Mouse (Mus musculus): ENCODE measurements at regions not wholly inside any gene's neighbourhood (a gene's known extent, or its start where the extent isn't known, plus 50 kb on each side); places are given as distances from the start of the nearest gene placed in this dataset.

DNA sequence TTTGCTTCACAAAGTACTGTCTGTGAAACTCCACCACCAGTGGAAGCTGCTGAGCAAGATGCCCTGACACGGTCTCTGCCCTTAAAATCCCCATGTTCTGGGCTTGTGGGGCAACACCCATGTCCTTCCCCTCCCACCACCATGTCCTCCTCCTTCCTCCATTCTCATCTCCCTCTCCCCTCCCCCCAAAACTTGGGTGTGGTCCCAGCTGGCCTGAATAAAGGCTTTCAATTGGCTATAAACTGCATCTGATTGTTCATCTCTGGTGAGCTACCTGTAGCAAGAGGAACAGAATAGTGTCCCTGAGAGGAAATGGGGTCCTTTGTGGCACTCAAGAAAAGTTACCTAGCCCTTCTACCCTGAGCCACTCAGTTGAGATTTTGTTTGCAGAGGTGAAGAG is 91.8 kb downstream of the Slc16a9 start:
- no peak for DNase-seq
- intact Hi-C loops (cut with DNase I): no loop called here

GRCm38 (mm10) chr10:70359421-70359820 is 80.9 kb upstream of the Fam13c start:
- DNase-seq: no peak
- intact Hi-C loops (cut with DNase I): no loop called here

DNA sequence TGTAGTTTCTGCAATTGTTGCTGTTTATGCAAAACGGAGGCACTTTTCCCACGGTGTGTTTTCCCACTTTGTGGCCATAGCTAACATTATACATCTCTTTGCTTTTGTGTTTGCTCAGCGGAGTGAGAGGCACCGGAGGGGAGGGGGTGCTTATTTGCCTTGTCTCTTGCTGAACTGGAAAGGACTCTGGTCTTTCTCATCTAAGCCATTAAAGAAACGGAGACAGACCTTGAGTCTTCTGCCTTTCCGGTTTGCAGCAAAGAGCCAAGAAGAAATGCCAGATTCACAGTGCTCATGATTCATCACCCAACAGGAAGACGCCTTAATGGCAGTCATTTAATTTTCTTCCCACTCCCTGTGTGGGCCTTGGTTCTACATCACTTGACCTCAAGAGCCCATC is 80.4 kb upstream of the Fam13c start:
- no peak for DNase-seq
- intact Hi-C loops (cut with DNase I): loop anchor here (10.0 kb wide), 1 partner anchor 605 kb away; no protein-coding TSS in a partner anchor

- intact Hi-C loops (cut with DNase I): loop anchor here (10.0 kb wide), 1 partner anchor 602 kb away; no protein-coding TSS in a partner anchor
Measured at GRCm38 (mm10) chr10:70363054-70363453, 77.2 kb upstream of the Fam13c start.

GRCm38 (mm10) chr10:70364218-70364975 is 75.9 kb upstream of the Fam13c start:
- no peak for DNase-seq
- intact Hi-C loops (cut with DNase I): loop anchor here (10.0 kb wide), 1 partner anchor 600 kb away; no protein-coding TSS in a partner anchor

More at GRCm38 (mm10) chr10:70363054-70363453, 77.2 kb upstream of the Fam13c start:
- DNase-seq: peak; percentile 12 to 13

- intact Hi-C loops (cut with DNase I): loop anchor here (5.0 to 10.0 kb wide), 3 partner anchors 77 to 600 kb away; partner anchors contain the start of gene Fam13c
- DNase-seq: no peak
Measured at GRCm38 (mm10) chr10:70364976-70365345, 75.3 kb upstream of the Fam13c start.

DNA sequence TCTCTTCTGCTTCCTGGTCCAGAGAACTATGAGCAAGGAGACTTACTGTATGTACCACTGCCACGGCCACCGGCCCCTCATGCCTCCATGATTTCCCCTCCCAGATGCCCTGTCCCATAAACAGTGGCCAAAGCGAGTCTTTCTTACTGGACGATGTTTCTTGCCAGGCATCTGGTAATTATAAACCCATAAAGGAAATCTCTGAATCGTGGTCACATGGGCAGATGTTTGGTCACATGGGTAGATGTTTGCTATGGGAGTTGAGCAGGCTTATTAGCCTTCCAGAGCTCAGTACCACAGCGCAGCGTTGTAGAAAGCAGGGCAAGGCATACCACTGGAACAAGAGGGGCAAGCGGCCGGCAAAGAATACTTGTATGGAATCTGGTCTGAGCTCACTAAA is 74.8 kb upstream of the Fam13c start:
- DNase-seq: no peak
- intact Hi-C loops (cut with DNase I): loop anchor here (5.0 to 10.0 kb wide), 3 partner anchors 77 to 599 kb away; partner anchors contain the start of gene Fam13c

DNA sequence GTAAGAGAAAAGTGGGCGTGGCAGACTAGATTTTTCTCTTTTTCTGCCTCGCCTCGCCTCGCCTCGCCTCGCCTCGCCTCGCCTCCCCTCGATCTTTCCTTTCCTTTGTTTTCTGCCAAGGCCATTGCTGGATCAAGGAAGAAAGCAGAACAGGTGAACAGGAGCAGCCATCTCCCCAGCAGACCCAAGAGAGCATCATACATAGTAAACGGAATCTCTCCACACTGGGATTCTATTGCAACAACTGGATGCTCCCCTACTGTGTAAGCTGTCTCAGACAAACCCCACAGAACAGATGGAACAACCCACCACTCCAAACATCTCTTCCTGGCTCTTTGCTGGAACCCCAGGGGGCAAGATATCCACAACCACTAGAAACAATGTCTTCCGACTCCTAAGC is 72.4 kb upstream of the Fam13c start:
- intact Hi-C loops (cut with DNase I): loop anchor here (1.0 to 10.0 kb wide), 4 partner anchors 74 to 597 kb away; partner anchors contain the start of gene Fam13c
- no peak for DNase-seq

DNA sequence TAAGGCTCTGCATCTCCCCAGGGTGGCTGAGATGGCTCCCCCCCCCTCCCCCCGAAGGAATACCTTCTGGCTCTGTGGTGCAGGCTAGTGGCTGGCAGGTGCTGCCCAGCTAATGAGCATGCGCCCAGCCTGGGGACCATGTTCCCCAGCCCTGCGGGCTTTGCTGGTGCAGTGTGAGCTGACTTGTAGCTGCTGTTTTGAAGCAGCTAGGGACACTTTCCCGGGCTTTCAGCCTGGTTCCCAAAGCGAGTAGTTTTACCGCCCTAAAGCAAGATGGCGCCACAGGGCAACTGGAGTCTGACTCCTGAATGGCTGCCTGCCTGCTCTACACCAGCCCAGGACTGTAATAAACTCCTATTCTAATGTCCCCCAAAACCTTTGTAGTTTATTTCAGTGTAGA is 71.6 kb upstream of the Fam13c start:
- intact Hi-C loops (cut with DNase I): loop anchor here (1.0 to 10.0 kb wide), 5 partner anchors 74 to 596 kb away; partner anchors contain the start of gene Fam13c
- DNase-seq: peak; percentile 75 to 81

DNA sequence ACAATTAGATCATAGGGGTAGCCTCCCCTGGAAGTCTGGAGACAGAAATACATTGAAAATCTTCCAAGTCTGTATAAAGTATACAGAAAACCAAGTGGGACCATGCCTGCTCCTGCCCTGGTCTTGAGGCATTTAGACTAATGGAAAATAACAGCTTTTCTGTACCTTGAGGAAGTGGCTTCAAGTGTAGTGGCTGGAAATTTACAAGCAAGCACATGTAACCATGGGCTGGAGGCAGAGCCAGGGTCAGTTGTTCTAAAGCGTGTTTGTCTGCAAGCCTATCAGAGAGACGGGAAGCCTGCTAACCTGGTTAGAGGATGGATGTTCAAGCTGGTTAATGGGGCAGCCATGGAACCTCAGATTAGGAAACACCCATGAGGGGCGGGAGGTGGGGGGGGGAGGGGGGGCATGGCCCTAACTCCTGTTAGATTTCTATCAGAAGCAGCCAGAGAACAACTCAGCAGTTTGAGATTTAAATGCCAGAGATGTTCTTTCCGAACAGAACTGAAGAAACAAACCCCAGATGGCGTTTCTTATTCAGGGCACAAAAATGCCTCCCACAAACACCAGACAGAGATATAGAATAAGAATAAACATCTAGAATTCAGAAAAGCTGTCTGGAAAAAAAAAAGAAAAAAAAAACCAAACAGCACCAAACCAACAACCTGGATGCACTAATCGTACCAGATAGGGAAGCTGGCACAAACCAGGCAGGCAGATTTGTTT is 67.7 kb upstream of the Fam13c start:
- intact Hi-C loops (cut with DNase I): no loop called here
- no peak for DNase-seq

DNA sequence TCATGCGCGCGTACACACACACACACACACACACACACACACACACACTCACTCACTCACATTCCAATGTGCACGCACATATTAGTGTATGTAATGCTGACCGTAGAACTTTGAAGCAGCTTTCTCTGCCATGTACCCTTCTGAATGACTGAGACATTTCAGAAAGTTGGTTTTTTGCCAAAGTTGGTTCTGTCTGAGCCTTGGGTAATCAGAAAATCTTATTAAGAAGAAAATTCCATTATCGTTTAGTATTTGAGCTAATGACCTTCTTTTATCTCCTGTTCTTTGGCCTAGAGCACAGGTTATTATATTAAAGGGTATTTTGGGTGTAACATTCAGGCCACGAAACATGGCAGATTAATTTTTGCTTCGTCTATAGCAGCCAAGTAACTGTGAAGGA is 67.1 kb upstream of the Fam13c start:
- DNase-seq: no peak

DNA sequence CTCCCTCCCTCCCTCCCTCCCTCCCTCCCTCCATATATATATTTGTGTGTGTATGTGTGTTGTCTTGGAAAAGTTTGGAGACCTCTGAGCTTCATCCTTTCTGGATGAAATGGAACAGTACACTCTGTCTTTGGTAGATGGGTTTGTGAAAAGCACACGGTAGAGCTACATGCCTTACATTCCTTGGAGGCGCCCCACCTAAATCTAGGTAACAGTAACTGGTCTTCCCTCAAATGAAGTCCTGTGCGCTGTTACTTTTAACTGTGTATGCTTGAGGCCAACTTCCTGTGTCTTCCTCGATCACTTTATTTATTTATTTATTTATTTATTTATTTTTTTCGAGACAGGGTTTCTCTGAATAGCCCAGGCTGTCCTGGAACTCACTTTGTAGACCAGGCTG is 66.4 kb upstream of the Fam13c start:
- intact Hi-C loops (cut with DNase I): no loop called here
- no peak for DNase-seq

More for the DNA sequence above, 67.1 kb upstream of the Fam13c start:
- intact Hi-C loops (cut with DNase I): no loop called here

- intact Hi-C loops (cut with DNase I): no loop called here
- no peak for DNase-seq
Measured at GRCm38 (mm10) chr10:70374726-70375125, 65.6 kb upstream of the Fam13c start.

- DNase-seq: no peak
- intact Hi-C loops (cut with DNase I): loop anchor here (5.0 kb wide), 1 partner anchor 57 kb away; no protein-coding TSS in a partner anchor
Measured at GRCm38 (mm10) chr10:70380041-70380651, 60.1 kb upstream of the Fam13c start.

DNA sequence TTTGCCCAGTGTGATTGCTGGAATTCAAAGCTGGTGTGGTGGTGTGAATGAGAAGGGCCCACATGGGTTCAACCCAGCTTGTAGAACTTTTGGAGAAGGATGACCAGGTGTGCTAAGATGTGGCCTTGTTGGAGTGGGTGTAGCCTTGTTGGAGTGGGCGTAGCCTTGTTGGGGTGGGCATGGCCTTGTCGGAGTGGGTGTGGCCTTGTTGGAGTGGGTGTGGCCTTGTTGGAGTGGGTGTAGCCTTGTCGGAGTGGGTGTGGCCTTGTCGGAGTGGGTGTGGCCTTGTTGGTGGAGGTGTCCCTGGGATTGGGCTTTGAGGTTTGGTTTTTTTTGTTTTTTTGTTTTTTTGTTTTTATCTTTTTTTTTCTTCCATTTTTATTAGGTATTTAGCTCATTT is 55.6 kb upstream of the Fam13c start:
- DNase-seq: no peak
- intact Hi-C loops (cut with DNase I): loop anchor here (5.0 kb wide), 1 partner anchor 53 kb away; no protein-coding TSS in a partner anchor

DNA sequence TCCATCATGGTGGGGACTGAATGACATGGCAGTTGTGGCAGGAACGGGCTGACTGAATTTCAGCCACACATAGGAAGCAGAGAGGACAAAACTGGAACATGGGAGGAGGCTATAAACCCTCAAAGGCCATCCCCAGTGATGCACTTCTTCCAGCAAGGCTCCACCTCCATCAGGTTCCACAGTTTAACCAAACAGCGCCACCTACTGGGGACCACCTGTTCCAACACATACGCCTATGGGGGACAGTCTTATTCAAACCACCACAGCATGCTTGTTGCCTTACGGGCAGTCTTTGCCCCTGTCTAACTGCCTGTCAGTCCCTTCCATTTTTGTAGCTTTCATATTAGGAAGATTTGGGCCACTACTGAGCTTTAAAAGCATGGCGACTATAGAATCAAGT is 52.6 kb upstream of the Fam13c start:
- intact Hi-C loops (cut with DNase I): no loop called here
- no peak for DNase-seq
